Mouse (Mus musculus) neutrophil, adult 83 days (primary cell): ENCODE data around the gene Gm11060. TPM values are rescaled to one million over a fixed set of nuclear protein-coding genes. Genes with fewer than 3 reads are reported as not detected.

Source experiments
- total RNA-seq, 2 experiments: library from RNA; stranded (reverse); gene quantifications; one replicate each; pipeline ENCODE4 v1.2.4; 2023

Gene Gm11060
- not detected for total RNA-seq

DNA sequence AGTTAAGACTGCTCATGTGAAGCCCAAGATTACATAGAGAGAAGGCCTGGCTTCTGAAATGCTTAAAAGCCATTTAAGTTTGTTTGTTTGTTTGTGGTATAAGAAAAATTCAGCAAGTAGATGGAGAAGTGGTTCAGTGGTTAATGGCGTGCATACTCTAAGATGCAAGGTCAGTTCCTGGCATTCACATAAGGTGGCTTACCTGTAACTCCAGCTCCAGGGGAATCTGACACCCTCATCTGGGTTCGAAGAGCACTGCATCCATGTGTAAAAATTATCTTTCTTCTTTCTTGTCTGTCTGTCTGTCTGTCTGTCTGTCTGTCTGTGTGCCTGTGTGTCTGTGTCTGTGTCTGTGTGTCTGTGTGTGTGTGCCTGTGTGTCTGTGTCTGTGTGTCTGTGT lies at the start of gene Gm11060:
Gene Gm11060, plus strand, starts transcription at position 301 of the 400 bp plus-strand sequence.

GRCm38 (mm10) chr2:105126279-105126678 lies 34.5 kb downstream of the Gm11060 start, which contains the start of gene Wt1:
Gene Wt1 (plus strand): TSS chr2:105126529.

Other genes starting within 250 kb of the Gm11060 start
- under 1 TPM in 1 of 2 experiments, not detected in 1; 0.33 TPM for gene Prrg4, start 242.1 kb upstream of the Gm11060 start, total RNA-seq
- 1 to 10 TPM in 1 of 2 experiments, not detected in 1; 1.4 TPM for gene Ccdc73, start 224.2 kb upstream of the Gm11060 start, total RNA-seq
- gene Eif3m, start 74.9 kb upstream of the Gm11060 start, total RNA-seq, result 10 to 100 TPM; 68.7 to 71.6 TPM
- not detected for gene Wt1, start 34.5 kb downstream of the Gm11060 start, total RNA-seq
- under 1 TPM in 1 of 2 experiments, not detected in 1; 0.26 TPM for gene Them7, start 132.3 kb downstream of the Gm11060 start, total RNA-seq